Mouse (Mus musculus) hindlimb bud, embryonic 11.5 days (tissue): Measurements from ENCODE around the gene Cnot3.

Experiments used
- DNase-seq: peaks from one replicate; pipeline ENCODE4 v3.0.0-alpha.2; 2012; ENCODE audit warnings: low read depth, low spot score; ENCODE audit errors: extremely low spot score

Cnot3 gene

GRCm38 (mm10) chr7:3646188-3646587, 1.1 kb downstream of the Cnot3 start:
- no peak for DNase-seq

- DNase-seq, result no peak
Observed at GRCm38 (mm10) chr7:3646641-3647040, 1.6 kb downstream of the Cnot3 start.

- no peak for DNase-seq
Observed at GRCm38 (mm10) chr7:3656966-3657365, 11.9 kb downstream of the Cnot3 start.

DNA sequence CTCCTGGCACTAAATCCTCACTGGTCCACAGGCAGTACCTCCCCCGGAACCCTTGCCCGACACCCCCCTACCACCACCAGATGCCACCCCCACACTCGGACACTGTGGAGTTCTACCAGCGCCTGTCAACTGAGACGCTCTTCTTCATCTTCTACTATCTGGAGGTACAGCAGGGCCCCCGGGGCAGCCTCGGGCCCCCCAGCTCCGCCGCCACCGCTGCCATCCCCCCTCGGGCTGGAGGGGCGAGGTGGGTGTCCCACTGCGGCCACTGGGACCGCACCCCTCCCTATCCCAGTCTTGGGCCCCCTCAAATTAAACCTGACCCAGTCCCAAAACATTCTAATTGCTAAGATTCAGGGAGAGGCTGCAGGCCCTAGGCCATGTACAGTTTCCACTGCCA, 13.5 kb downstream of the Cnot3 start:
- no peak for DNase-seq

DNA sequence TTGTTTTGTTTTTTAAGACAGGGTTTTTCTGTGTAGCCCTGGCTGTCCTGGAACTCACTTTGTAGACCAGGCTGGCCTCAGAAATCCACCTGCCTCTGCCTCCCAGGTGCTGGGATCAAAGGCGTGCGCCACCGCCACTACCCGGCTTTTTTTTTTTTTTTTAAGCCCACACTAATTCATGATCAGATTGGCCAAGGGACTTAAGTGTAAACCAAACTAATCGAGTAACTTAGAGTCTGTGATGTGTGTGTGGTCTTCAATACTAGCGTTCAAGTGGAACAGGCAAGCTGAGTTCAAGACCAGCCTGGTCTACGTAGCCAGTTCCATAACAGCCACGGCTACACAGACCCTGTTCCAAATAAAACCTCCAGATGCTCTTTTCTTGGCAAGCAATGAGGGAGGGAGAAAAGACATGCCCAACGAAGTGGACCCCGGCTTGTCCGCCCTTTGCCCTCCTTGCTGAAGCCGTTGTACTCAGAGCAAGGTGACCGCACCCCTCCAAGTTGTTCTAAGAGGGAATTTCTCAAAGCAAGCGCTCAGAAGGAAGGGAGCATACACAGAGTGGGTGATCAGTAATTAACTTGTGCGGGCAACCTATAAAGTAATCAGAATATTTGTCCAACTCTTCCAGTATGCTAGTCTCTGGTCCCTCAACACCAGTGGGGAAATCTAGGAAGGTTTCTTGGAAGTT, 19.6 kb downstream of the Cnot3 start:
- no peak for DNase-seq

DNA sequence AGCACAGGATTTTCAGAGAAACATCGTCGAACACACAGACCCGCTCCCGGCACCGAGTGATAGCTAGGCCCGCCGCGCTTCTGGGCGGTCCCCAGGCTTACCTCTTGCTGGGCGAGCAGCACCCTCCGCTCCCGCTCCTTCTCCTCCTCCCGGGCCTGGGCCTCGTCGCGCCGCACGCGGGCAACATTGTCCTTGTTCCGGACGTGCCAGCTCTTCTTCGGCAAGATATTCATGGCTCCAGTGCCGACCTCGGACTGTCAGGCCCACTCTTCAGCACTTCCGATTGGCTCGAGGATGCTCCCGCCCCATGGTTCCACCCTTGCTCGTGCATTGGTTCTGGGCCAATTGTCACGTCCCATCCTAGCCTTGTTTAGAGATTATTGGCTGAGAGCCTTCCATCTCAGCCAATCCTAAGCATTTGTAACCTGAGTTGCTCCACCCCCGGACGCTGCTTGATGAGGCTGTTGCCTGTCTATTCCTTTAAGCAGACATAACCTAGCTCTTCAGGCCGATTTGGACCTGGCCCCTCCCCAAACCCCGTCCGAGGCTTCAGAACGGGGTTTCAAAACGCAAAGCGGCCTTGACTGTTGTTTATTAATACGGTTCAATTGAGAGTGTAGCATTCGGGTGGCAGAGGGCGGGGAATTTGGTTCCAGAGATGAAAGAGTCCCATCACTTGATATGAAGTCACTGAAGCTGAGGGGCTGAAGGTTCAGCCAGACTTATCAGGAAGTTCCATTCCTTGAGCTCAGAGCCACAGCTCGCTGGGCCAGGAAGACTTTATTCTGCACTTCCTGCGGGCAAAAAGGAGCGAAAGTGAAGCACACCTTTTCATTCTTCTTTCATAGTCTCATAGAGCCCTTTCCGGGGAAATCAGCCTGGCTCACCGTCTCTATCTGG, 20.4 kb downstream of the Cnot3 start, which contains the start of gene Leng1:
TSS of gene Leng1 (minus strand) at position 626 of the 900 bp plus-strand sequence.
- DNase-seq, result peak; percentile 88

- DNase-seq, result no peak
Observed at GRCm38 (mm10) chr7:3666921-3667391, 21.9 kb downstream of the Cnot3 start.

DNA sequence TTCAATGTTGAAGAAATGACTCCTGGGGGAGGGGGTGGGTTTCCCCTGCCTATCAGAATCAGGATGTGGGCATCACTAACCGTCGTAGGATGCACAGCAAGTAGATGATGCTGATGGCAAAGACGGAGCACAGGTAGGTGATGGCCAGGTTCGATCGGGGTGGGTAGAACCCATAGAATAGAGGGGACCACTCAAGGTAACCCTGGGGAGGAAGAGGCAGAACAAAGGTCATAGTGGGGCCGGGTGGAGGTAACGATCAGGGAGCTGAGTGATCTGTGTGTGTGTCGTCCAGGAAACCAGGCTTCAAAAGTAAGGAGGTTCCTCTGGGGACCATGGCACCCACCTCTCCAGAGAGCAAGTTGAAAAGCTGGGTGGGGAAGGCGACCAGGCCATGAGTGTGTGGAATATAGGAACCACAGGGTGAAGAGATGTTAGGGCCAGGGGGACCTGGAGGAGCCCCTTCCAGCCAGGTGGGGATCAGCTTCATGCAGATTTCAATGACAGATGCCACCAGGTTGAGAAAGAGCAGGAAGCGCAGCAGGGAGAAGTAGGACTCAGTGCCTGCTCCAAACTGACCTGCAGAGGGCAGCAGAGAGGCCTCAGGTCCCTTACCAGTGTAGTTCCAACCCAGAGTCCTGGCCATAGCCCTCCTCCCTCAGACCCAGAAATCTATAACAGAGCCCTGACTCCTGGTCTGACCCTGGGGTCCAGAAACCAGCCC, 29.6 kb downstream of the Cnot3 start:
- peak; percentile 66 for DNase-seq

DNA sequence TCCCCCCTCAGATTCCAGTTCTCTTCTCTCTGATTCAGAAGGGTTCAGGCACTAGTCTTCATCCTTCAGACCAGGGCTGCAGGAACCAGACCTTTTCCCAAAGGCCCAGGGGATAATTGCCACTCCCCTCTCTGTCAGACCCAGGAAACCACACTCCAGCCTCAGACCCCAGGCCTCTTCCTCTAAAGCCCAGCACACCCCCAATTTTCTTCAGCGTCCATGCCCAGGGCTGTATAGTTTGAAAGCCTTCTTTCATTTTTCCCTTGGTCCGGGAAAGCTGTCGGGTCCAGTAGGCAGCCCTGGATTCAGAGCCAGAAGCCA, 30.1 kb downstream of the Cnot3 start:
- no peak for DNase-seq

DNA sequence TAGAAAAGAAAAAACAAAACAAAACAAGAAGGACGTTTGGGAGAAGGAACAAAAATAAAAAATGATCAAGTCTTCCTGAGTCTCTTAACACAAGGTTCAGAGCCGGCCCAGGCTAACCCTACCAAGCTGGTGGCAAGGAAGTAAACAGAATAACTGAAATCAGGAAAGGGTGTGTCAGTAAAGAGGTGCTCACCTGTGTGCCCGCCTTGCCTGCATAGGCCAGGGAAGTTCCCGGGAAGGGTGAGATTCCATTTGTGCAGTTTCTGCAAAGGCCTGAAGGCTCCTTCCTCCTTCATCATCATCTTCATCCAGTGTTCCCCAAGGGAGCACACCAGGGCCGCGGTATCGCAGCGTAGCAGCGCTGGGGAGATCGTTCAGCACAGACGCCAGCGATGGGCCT, 31.3 kb downstream of the Cnot3 start:
- DNase-seq, result no peak

DNA sequence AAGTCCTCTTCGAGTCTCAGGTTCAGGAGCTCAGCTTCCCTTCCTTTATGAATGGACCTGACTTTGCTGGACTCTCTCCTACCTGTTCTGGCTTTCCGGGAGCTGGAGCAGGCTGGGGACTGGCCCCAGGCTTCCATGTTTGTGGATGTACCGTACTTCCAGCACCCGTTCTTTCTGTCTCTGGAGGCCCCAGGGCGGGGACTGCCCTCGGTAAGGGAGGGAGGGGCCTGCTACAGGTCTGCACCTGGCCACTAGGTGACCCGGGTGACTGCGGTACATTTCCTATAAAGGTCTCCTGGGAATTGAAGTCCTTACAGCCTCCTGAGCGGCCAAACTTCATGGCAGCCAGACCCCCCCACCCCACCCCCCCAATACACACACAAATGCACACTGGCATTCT, 32.3 kb downstream of the Cnot3 start, which contains the start of gene Tmc4:
TSS of gene Tmc4 (minus strand) at position 212 of the 400 bp plus-strand sequence.
- DNase-seq, result no peak

DNA sequence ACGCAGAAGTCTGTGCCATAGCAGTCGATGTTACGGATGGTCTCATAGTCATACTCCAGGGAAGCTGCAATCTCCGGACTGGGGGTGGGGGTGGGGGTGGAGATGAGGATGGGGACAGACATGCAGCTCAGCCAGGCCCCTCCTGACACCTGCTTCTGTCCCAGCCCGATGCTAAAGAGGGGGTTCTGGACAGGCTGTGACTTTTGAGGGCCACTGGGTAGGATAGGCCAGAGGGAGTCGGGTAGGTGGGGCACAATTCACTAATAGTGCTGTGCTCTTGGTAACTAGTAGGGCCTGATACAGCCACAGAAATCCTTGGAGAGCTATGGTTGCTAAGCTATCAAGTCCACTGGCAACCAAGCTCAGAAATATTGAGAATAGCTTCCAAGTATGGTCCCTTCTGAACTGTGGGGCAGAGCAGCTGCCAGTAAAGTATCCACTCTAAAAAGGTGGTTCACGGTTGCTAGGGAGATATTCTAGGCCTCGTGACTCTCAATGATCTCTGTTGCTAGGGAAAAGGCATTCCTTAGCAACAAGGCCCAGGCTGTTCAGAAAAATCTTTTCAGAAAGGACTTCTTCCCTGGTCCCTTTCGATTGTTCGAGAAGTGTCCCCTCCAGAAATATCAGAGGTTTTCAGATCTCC, 39.0 kb downstream of the Cnot3 start:
- no peak for DNase-seq

- no peak for DNase-seq
Observed at GRCm38 (mm10) chr7:3684698-3685097, 39.6 kb downstream of the Cnot3 start.

DNA sequence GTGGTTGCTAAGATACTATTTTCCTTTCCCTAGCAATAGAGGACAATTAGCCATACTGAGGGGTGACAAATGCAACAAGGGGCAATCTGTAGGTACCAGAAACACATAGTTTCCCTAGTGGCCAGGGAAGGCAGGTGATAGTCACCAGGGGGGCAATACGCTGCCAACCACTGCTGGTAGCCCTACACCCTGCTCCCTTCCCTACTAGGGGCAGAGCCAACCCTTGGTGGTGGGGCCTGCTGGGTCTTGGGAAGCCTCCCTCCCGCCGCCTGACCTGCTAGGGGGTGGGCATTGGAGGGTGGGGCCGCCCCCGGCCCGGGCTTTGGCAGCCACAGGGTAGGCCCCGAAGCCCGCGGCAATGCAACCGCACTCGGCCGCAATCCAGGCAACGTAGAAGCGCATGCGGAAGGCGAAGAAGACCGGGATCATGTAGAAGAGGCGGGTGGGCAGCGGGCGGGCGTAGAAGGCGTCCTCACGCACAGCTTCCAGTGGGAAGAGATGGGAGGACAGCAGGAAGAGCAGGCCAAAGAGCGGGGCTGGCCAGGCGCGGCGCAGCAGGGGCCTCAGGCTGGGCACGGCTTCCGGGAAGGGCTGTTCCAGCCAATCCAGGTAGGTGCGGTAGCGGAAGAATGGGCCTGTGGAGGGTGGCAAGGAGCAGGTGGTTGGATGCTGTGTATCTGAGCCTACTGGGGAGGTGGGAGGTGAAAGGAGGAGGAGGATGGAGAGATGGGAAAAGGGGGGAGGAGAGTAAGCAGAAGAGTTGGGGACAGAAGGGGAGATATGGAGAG, 40.5 kb downstream of the Cnot3 start:
- DNase-seq, result no peak

DNA sequence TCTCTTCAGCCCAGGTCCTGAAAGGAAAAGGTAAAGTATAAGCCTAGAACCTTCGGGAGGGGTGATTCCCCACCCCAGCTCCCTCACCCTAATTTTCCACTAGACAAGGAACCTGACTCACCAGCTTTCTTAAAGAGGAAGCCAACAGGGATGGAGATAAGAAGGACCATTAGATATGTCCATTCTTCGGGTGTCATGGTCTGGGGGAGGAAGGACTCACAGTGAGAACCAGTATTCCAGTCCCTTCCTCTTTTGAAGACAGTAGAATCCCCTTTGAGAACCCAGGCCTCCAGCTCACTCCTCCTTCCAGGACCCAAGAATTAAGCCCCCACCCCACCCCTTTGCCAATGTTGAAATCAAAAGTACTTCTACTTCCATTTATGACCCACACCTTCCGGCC, 46.9 kb downstream of the Cnot3 start:
- DNase-seq, result no peak

DNA sequence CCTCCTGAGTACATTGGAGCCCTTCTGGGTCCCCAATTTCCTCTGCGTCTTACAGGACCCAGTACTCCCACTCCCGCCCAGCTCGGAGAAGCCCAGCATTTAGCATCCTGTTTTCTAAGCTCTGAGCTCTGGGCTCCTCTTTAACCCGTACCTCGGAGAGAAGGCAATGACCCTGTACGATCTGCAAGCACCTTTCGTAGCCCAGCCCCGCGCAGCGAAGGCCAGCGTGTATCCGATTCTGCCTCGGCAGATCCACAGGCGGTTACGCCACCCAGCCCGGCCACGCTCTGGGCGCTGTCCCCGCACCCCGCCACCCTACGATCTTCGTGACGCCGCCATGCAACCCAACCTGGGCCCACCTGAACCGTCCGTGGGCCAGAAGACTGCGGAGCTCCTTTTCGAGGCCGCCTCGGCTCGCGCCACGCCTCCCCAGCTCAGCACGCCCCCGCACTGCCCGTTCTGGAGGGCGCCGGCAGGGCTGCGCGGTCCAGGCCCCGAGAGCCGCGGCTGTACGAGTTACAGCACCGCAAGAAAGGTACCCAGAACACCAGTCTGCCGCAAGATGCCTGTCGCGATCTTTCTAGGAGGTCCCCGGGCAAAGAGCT, 47.4 kb downstream of the Cnot3 start, which contains the start of gene Tsen34:
TSS of gene Tsen34 (plus strand) at position 482 of the 605 bp plus-strand sequence.
- DNase-seq, result no peak

- DNase-seq, result peak; percentile 93
Observed at GRCm38 (mm10) chr7:3692987-3693808, 48.1 kb downstream of the Cnot3 start, which contains the start of gene Mboat7. Mboat7 (minus strand) TSS chr7:3693523.

DNA sequence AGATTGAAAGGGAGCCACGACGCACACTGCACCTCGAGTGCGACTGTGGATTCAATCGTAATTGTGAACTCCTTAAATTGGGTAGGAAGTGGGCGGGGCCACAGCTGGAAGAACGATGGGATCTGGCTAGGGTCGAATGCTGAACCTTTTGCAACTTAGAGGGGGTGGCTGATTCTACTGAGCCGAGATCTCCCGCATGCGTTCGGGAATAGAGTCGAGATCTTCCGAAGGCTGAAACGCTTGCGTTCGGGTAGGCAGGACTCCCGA, 48.7 kb downstream of the Cnot3 start:
- no peak for DNase-seq
